Mouse (Mus musculus) cortical plate, adult 2 months (tissue): ENCODE results near the gene Ankrd55. TPM values are rescaled to one million over a fixed set of nuclear protein-coding genes. Genes with fewer than 3 reads are reported as not detected.
A peak's percentile ranks its signal among the peaks of the same experiment; 100 is the strongest.

Source experiments
- H3K27ac ChIP-seq: fragments of 200-500 bp; 2 replicates; pipeline ENCODE4 v1.5.1; 2012; ENCODE audit warnings: low read length, control low read depth, inconsistent platforms; ENCODE audit not compliant: insufficient read depth
- H3K4me1 ChIP-seq: fragments of 200-500 bp; 2 replicates; pipeline ENCODE4 v1.6.1; 2011; ENCODE audit warnings: low read length; ENCODE audit not compliant: control insufficient read depth, insufficient read depth
- H3K4me3 ChIP-seq: fragments of 200-500 bp; 2 replicates; pipeline ENCODE4 v1.5.1; 2011; ENCODE audit warnings: mild to moderate bottlenecking, low read length, control low read depth; ENCODE audit not compliant: insufficient read depth
- CTCF ChIP-seq: fragments of 200-500 bp; IDR thresholded peaks from 2 replicates; pipeline ENCODE4 v1.5.1; 2011; ENCODE audit warnings: mild to moderate bottlenecking, control low read depth, low read length; ENCODE audit not compliant: insufficient read depth; ENCODE audit errors: extremely low read depth
- POLR2A ChIP-seq: fragments of 200-500 bp; IDR thresholded peaks from 2 replicates; pipeline ENCODE4 v1.6.1; 2011; ENCODE audit warnings: mild to moderate bottlenecking, low read length, control low read depth; ENCODE audit not compliant: insufficient read depth; ENCODE audit errors: extremely low read depth
- polyA plus RNA-seq: library from polyadenylated mRNA; depleted of rRNA; stranded (reverse); fragments of >200 nt; gene quantifications from 2 replicates; pipeline ENCODE4 v1.2.3, GENCODE M21; 2012

Gene Ankrd55
- polyA plus RNA-seq, 1 experiment, result 2.6 TPM

DNA sequence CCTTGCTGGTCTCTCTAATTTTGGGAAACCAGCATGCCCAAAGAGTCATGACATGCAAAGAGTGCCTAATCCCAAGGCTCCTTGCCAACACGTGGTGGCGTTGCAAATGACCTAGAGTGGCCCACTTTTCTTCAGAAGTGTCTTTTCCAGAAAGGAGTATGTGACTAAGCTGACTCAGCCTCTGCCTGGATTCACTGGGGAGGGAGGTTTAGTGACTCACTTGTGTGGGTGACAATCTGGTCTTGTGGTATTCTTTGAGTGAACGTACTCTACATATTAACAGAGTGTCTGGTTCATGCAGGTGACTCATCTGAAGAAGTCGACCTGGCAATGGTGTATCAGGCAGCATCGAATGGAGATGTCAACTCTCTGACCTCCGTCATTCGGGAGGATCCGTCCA, 29.9 kb downstream of the Ankrd55 start:
- Histone ChIP-seq H3K4me1 (peaks cover 1% of the 10 kb centered on the region; the same call in 1 of the 2 replicates), H3K27ac (no peak overlapping the region), H3K4me3 (no peak overlapping the region)
- TF ChIP-seq POLR2A, result no peak
- no peak for TF ChIP-seq CTCF

DNA sequence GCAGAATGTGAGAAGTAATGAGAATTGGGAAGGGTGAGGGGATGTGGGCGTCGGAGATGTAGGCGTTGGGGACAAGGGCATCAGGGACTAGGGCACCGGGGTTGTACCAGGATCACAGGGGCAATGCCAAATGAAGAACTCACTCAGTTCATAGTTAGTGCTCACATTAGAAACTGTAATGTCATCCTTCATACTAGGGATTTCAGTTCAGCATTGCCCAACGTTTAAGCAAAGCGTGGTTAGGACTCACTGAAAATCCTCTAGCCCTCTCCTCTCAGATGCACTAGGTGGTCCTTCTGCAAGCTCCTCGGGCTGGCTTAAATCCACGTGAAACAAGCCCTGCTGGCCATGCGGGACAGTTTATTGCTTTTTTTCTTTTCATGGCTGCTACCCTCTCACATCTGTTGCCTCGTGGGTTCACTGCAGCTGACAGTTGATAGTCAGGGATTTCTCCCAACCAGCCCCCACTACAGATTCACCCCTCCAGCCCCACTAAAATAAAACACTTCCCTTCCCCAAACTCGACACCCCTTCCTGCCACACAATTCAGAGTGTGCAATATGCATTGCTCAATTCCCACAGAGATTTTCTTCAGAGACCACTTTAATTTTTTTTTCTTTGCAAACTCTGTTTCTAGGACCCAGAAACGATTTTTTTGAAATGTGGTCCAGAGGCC, 35.5 kb downstream of the Ankrd55 start:
- Histone ChIP-seq H3K4me1 (no peaks in the 10 kb centered on the region), H3K4me3 (no peak overlapping the region), H3K27ac (no peak overlapping the region)
- TF ChIP-seq POLR2A, result no peak
- no peak for TF ChIP-seq CTCF

DNA sequence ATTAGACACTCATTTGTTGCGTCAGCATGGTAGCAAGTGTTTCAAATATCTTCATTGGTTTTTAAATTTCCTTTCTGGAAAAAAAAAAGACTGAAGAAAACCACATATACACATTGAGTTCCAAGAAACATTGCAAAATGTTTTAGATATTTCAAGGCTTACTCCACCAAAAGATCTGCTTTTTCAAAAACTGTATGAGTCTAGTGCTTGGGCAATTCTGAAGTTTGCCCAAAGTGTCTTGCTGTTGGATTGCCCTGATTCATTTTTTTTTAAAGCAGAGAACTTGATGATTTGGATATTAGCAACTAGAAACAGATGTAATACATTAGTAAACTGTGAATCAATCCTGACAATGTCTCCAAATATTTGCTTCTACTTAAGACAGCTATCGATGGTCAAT, 36.9 kb downstream of the Ankrd55 start:
- no peak overlapping the region for H3K4me3 ChIP-seq
- H3K27ac ChIP-seq, result no peak overlapping the region
- H3K4me1 ChIP-seq, result no peaks in the 10 kb centered on the region
- TF ChIP-seq POLR2A (no peak), CTCF (no peak)

DNA sequence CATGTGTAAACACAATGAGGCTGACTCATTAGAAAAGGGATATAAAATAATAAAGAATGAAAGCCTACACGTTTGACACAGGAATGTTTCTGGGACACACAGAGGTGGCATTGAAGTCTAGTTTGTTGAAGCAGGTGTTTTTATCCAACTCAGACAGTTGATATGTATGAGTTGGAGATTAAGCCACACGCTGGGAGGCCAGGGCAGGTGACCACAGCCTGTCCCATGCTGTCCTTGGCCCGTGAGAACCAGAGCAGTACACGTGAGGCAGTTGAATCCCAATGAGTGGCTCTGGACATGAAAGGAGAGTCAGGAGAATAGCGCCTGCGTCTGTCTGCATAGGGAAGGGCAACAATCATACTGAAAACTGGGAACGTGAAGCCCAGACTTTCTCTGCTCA, 38.2 kb downstream of the Ankrd55 start:
- TF ChIP-seq POLR2A (no peak), CTCF (no peak)
- Histone ChIP-seq H3K4me1 (peaks cover 4% of the 10 kb centered on the region; the same call in 1 of the 2 replicates), H3K4me3 (no peak overlapping the region), H3K27ac (no peak overlapping the region)

DNA sequence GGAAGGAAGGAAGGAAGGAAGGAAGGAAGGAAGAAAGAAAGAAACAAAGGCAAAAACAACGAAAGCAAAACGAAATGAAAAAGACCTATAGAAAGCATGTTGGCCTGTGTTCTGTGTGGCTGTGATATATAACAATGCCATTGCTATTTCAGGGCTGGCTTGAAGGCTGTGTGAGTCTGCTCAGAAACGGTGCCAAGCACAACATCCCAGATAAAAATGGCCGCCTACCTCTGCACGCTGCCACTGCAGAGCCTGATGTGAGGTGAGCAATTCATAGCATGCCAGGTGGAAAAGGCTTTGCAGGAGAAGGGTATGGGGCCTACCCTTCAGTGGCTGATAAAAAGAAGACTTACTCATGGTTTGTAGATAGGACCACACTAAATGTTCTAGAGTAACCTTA, 38.7 kb downstream of the Ankrd55 start:
- Histone ChIP-seq H3K27ac (no peak overlapping the region), H3K4me3 (no peak overlapping the region), H3K4me1 (peaks cover 7% of the 10 kb centered on the region; the same call in 1 of the 2 replicates)
- TF ChIP-seq CTCF (no peak), POLR2A (no peak)

DNA sequence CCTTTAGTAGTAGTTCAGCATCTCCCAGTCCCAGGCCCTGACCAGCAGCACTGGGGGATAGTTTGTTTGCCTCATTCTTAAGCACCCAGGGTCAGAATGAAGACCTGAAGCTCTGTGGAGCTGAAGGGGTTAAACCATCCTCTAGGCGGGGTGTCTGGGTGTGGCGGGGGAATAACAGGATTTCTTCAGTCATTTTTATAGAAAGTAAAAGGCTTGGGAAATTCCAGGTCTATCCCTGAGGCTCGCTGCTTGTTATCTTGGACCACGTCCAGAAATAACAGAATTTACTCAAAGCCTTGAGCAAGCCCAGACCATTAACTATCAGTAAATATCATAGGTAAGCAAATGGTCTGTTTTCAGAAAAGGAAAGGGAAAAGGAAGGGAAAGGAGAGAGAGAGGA, 39.3 kb downstream of the Ankrd55 start:
- H3K27ac ChIP-seq, result no peak overlapping the region

DNA sequence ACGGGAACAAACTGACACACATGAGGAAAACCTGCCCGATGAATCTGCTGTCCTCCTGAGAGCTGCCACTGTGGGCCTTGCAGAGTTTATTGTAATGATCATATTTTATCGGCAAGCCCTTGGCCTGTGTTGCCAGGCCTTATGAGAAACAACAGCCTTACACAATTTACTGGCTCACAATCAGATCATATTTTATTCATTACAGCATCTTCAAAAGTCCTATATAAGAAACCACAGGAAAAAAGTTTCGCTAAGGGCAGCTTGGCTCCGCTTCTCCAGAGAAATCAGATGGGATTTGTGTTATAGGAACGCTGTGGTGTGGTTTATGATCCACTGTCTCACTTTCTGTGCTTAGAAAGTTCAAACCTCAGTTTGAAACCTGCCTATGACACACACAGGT, 42.0 kb downstream of the Ankrd55 start:
- H3K4me3 ChIP-seq, result no peak overlapping the region
- no peak overlapping the region for H3K27ac ChIP-seq
- no peak for TF ChIP-seq POLR2A
- no peak for TF ChIP-seq CTCF
- H3K4me1 ChIP-seq, result peaks cover 7% of the 10 kb centered on the region; the same call in 1 of the 2 replicates

More for the DNA sequence above, 39.3 kb downstream of the Ankrd55 start:
- TF ChIP-seq POLR2A, result no peak
- TF ChIP-seq CTCF, result no peak
- Histone ChIP-seq H3K4me3 (no peak overlapping the region), H3K4me1 (peaks cover 7% of the 10 kb centered on the region; the same call in 1 of the 2 replicates)

DNA sequence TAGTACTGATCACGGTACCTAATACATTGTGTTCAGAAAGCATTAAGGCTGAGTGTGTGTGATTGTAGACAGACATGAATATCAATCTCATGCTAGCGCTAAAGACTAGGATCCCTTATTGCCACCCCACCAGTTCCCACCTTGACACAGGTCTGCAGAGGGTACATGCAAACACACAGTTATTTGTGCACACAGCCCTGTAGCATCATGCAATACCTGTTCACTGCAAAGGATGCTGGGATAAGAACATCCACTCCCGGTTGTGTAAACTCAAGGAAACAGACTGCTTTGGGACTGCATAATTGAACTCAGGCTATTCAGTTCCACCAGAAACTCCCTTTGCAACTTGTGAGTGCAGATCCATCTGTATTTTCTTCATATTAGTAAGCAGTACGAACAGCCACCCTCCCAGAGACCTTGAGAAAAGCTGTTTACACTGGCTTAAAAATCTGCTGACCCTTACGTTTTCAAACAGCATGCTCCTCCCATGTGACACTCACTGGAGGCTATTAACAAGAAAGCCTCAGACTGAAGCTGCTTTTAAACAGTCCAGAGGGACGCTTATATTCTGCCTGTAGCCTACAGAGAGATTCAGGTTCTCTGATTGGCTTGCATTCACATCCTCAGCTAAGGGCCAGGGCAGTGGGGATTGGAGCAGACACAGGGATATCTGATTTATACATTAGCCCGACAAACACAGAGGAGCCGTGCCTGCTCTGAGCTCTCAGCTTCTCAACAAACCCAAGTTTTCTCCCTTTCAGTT, 42.8 kb downstream of the Ankrd55 start:
- Histone ChIP-seq H3K27ac (0 out of 2 replicates have a peak overlapping the region, but pooled peaks have one; percentile 61), H3K4me1 (peaks cover 7% of the 10 kb centered on the region; the same call in 1 of the 2 replicates), H3K4me3 (no peak overlapping the region)
- TF ChIP-seq CTCF (no peak), POLR2A (no peak)

DNA sequence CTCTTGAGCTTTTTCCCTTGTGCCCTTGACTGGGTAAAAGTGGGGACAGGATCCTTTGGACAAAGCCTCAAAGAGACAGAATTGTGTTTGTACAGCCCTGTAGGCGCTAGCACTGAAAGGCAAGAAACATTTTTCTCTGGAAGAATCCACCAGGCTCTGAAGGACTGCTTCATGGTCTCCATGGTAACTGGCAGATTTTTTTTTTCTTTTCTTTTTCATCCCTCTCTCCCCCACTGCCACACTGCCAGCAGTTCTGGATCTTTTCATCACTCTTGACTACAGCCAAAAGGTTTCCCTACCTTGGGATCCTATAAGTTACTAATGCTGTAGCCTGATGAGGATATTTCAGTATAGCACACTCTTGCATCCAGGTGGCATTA, 43.4 kb downstream of the Ankrd55 start:
- TF ChIP-seq POLR2A, result no peak
- no peak for TF ChIP-seq CTCF
- Histone ChIP-seq H3K4me3 (no peak overlapping the region), H3K4me1 (peaks cover 7% of the 10 kb centered on the region; the same call in 1 of the 2 replicates), H3K27ac (no peak overlapping the region)
